Mouse (Mus musculus) liver, adult 2 months (tissue): ENCODE measurements around the gene Creb3l2. TPM values are rescaled to one million over a fixed set of nuclear protein-coding genes. Genes with fewer than 3 reads are reported as not detected.

Experiments
- DNase-seq: peaks from one replicate; pipeline ENCODE4 v3.0.0-alpha.2; 2011; ENCODE audit warnings: low read depth, low spot score; ENCODE audit errors: extremely low read depth
- H3K27ac ChIP-seq: fragments of 200-500 bp; replicated peaks from 2 replicates; pipeline ENCODE4 v1.5.1; 2012; ENCODE audit warnings: low read depth, mild to moderate bottlenecking, control low read depth, inconsistent platforms, low read length; ENCODE audit not compliant: insufficient read depth
- H3K27me3 ChIP-seq: fragments of 200-500 bp; 2 replicates; pipeline ENCODE4 v1.6.1; 2012; ENCODE audit warnings: mild to moderate bottlenecking, moderate library complexity, low read length, inconsistent platforms; ENCODE audit not compliant: control insufficient read depth, insufficient read depth
- H3K36me3 ChIP-seq: fragments of 200-500 bp; 2 replicates; pipeline ENCODE4 v1.6.1; 2012; ENCODE audit warnings: low read length, inconsistent platforms; ENCODE audit not compliant: control insufficient read depth, insufficient read depth
- H3K4me1 ChIP-seq: fragments of 200-500 bp; 2 replicates; pipeline ENCODE4 v1.6.1; 2011; ENCODE audit warnings: low read length; ENCODE audit not compliant: control insufficient read depth, insufficient read depth
- H3K4me3 ChIP-seq: fragments of 200-500 bp; 2 replicates; pipeline ENCODE4 v1.5.1; 2011; ENCODE audit warnings: low read depth, mild to moderate bottlenecking, control low read depth, low read length, moderate library complexity; ENCODE audit not compliant: insufficient read depth
- H3K79me2 ChIP-seq: fragments of 200-500 bp; 2 replicates; pipeline ENCODE4 v1.6.1; 2012; ENCODE audit warnings: inconsistent platforms, mild to moderate bottlenecking, low read length, moderate library complexity; ENCODE audit not compliant: control insufficient read depth, insufficient read depth
- H3K9ac ChIP-seq: fragments of 200-500 bp; 2 replicates; pipeline ENCODE4 v1.6.1; 2012; ENCODE audit warnings: low read depth, mild to moderate bottlenecking, control low read depth, inconsistent platforms, low read length
- CTCF ChIP-seq: fragments of 200-500 bp; IDR thresholded peaks from 2 replicates; pipeline ENCODE4 v1.5.1; 2011; ENCODE audit warnings: low read depth, low read length, control low read depth
- POLR2A ChIP-seq: fragments of 200-500 bp; IDR thresholded peaks from 2 replicates; pipeline ENCODE4 v1.6.1; 2011; ENCODE audit warnings: low read length, control low read depth; ENCODE audit not compliant: insufficient read depth; ENCODE audit errors: extremely low read depth
- WGBS: fragments of 180-500 bp; shearing (Covaris S2); methylation state at CpG from one replicate; pipeline ENCODE4 v1.1.7; 2018; 5-methylcytosine and 5-hydroxymethylcytosine counted together
- polyA plus RNA-seq: library from polyadenylated mRNA; depleted of rRNA; stranded (reverse); fragments of >200 nt; gene quantifications from 2 replicates; pipeline ENCODE4 v1.2.3, GENCODE M21; 2012
- total RNA-seq: library from RNA; depleted of rRNA; stranded (reverse); fragments of >200 nt; gene quantifications from 2 replicates; pipeline ENCODE4 v1.2.3, GENCODE M21; 2014

Creb3l2 gene
- total and polyA plus RNA-seq, 2 experiments: 2.7 to 6.6 TPM

- DNase-seq: no peak
- TF ChIP-seq POLR2A (no peak), CTCF (no peak)
- Histone ChIP-seq H3K36me3 (no peaks in the 10 kb centered on the region; the same call in none of the 2 replicates), H3K27ac (peak overlapping the region; percentile 23; the same call in 1 of the 2 replicates), H3K9ac (no peak overlapping the region), H3K4me3 (no peak overlapping the region), H3K27me3 (no peaks in the 10 kb centered on the region), H3K4me1 (peaks cover 11% of the 10 kb centered on the region), H3K79me2 (peaks cover 64% of the 10 kb centered on the region)
- WGBS: 90% methylated on average over 2 of the region's 2 CpGs
Measured at GRCm38 (mm10) chr6:37426615-37427014, 15.3 kb downstream of the Creb3l2 start.

- H3K79me2 ChIP-seq: peaks cover 63% of the 10 kb centered on the region
- H3K27ac ChIP-seq: peak overlapping the region; percentile 23
- H3K4me1 ChIP-seq: peaks cover 11% of the 10 kb centered on the region
- H3K36me3 ChIP-seq: no peaks in the 10 kb centered on the region; the same call in none of the 2 replicates
- H3K9ac ChIP-seq: no peak overlapping the region
- TF ChIP-seq CTCF (no peak), POLR2A (no peak)
- H3K27me3 ChIP-seq: no peaks in the 10 kb centered on the region
- H3K4me3 ChIP-seq: no peak overlapping the region
- peak; percentile 55 for DNase-seq
- WGBS: 71% methylated on average over 3 of the region's 3 CpGs
Measured at GRCm38 (mm10) chr6:37425833-37426232, 16.1 kb downstream of the Creb3l2 start.

GRCm38 (mm10) chr6:37425075-37425474 is 16.9 kb downstream of the Creb3l2 start:
- TF ChIP-seq CTCF (no peak), POLR2A (no peak)
- no peak overlapping the region for H3K27ac ChIP-seq
- 93% methylated on average over 3 of the region's 3 CpGs for WGBS
- peaks cover 10% of the 10 kb centered on the region for H3K4me1 ChIP-seq
- H3K9ac ChIP-seq: no peak overlapping the region
- H3K27me3 ChIP-seq: no peaks in the 10 kb centered on the region
- no peak for DNase-seq
- H3K79me2 ChIP-seq: peaks cover 56% of the 10 kb centered on the region
- H3K4me3 ChIP-seq: no peak overlapping the region
- no peaks in the 10 kb centered on the region; the same call in none of the 2 replicates for H3K36me3 ChIP-seq

GRCm38 (mm10) chr6:37424374-37424773 is 17.6 kb downstream of the Creb3l2 start:
- Histone ChIP-seq H3K79me2 (peaks cover 49% of the 10 kb centered on the region; the same call in 1 of the 2 replicates), H3K27ac (no peak overlapping the region), H3K4me3 (no peak overlapping the region), H3K4me1 (peaks cover 6% of the 10 kb centered on the region), H3K36me3 (no peaks in the 10 kb centered on the region; the same call in none of the 2 replicates), H3K9ac (no peak overlapping the region), H3K27me3 (no peaks in the 10 kb centered on the region)
- WGBS: 78% methylated on average over 7 of the region's 7 CpGs
- no peak for DNase-seq
- TF ChIP-seq CTCF (no peak), POLR2A (no peak)

- peaks cover 45% of the 10 kb centered on the region; the same call in 1 of the 2 replicates for H3K79me2 ChIP-seq
- H3K4me3 ChIP-seq: no peak overlapping the region
- WGBS: 82% methylated on average over 1 of the region's 1 CpGs
- H3K27ac ChIP-seq: no peak overlapping the region
- H3K9ac ChIP-seq: no peak overlapping the region
- no peak for DNase-seq
- H3K27me3 ChIP-seq: no peaks in the 10 kb centered on the region
- H3K4me1 ChIP-seq: peaks cover 6% of the 10 kb centered on the region
- no peaks in the 10 kb centered on the region; the same call in none of the 2 replicates for H3K36me3 ChIP-seq
- TF ChIP-seq POLR2A: no peak
- TF ChIP-seq CTCF: no peak
Measured at GRCm38 (mm10) chr6:37423386-37423785, 18.6 kb downstream of the Creb3l2 start.

GRCm38 (mm10) chr6:37421124-37421523 is 20.8 kb downstream of the Creb3l2 start:
- 47% methylated on average over 6 of the region's 6 CpGs for WGBS

More at GRCm38 (mm10) chr6:37421124-37421523, 20.8 kb downstream of the Creb3l2 start:
- TF ChIP-seq CTCF: no peak
- no peak for TF ChIP-seq POLR2A
- Histone ChIP-seq H3K9ac (no peak overlapping the region), H3K79me2 (peaks cover 37% of the 10 kb centered on the region; the same call in 1 of the 2 replicates), H3K27ac (no peak overlapping the region), H3K4me3 (no peak overlapping the region), H3K27me3 (no peaks in the 10 kb centered on the region), H3K4me1 (0 out of 2 replicates have a peak, but pooled peaks cover 1% of the 10 kb centered on the region), H3K36me3 (no peaks in the 10 kb centered on the region; the same call in none of the 2 replicates)
- peak; percentile 58 for DNase-seq
